Mouse (Mus musculus): ENCODE results near the gene Brd2.

DNA sequence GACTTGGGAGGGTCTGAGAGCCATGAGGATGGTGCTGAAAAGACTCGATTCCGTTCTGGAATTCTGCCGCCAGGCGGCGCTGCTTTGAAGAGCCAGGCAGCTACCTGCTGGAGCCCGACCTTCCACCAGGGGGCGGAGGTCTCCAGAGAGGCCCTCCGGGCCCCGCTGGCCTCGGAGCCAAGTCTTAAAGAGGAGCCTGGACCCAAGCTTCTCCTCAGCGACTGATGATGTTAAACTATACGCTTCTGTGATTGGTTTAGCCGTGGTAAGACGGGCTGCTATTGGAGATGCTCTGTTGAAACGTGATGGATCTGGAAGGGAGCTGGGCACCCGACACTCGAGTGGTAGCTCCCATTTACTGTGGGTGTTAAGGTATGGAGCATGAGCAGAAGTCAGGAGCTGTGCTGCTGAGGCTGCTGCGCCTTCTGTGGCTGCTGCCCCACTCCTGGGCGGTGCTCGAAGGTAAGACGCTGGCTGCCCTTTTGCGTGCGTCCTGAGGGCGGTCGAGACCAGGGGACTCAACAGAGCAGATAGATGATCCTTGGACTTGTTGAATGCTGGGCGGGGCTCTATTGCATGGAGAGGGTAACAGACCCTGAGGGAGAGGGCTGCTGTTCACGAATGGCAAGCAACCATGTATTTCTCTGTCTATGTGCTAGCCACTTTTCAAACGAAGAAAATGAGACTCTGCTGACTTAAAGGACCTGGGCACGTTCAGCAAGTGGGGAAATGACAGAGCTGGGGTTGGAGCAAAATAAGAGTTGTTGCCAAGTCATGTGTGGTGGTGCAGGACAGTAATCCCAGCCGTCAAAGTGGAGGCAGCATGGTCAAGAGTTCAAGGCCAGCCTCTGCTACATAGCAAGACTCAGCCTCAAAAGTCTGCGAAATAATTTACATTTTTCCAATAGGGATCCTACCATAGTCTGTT is 13.1 kb upstream of the Brd2 start:
- TF ChIP-seq CTCF (IDR thresholded peaks at IDR 0.05; ENCODE audit: low read depth) (peak; percentile 100), EP300 (optimal IDR thresholded peaks at IDR 0.05) (no peak)
